Mouse (Mus musculus) ES-Bruce4 (cell line): Measurements from ENCODE around the gene Ngdn.

Source experiments
- CTCF ChIP-seq: IDR thresholded peaks from one replicate; pipeline ENCODE4 v1.8.1; 2011; ENCODE audit warnings: low read depth, low read length
- EP300 ChIP-seq: IDR thresholded peaks from 2 replicates; pipeline ENCODE4 v1.6.1; 2011; ENCODE audit warnings: low read depth, low read length; ENCODE audit not compliant: insufficient read depth
- POLR2A ChIP-seq: IDR thresholded peaks from one replicate; pipeline ENCODE4 v1.8.1; 2011; ENCODE audit warnings: low read length; ENCODE audit not compliant: insufficient read depth

DNA sequence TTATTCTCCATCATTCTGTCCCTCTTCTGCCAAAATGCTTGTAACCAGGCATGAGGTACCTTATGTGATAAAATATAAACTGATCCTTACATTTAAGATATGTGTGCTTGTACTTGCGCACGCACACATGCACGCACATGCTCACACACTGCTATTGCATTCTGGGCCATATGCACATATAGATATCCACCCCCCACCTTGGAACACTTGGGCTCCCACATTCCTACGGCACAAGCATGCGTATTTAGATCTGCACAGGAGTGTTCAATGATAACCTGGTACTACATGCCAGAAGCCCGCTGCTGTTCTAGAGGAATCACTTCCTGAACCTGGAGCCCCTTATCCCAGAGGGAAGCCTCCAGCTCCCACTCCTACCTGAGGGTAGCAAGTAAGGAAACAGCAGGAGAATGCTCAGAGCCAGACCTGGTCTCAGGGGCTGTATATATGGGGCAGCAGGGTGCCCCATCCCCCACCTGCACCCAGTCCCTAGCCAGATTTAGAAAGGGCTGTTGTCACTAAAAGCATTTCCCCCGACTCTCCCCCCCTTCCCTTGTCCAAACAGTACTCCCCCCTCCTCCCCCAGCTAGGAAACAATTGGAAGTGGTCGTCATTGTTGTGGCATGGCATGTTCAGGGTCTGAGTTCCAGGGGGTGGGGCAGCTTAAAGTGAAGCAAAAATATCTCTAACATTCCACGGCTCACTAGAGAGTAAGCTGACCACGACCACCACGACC, 21.0 kb upstream of the Ngdn start, which contains the start of gene Myh7:
- TF ChIP-seq CTCF (no peak), EP300 (no peak), POLR2A (no peak)
